Mouse (Mus musculus) forebrain, embryonic 10.5 days (tissue): ENCODE data around the gene Arf1. TPM values are rescaled to one million over a fixed set of nuclear protein-coding genes. Genes with fewer than 3 reads are reported as not detected.
A peak's percentile ranks its signal among the peaks of the same experiment; 100 is the strongest.

Experiments used
- DNase-seq: peaks from one replicate; pipeline ENCODE4 v3.0.0-alpha.2; 2017; ENCODE audit warnings: low spot score; ENCODE audit errors: extremely low spot score
- H3K27ac ChIP-seq: fragments of 300-500 bp; sonication (generic); 2 replicates; pipeline ENCODE4 v1.5.1; 2016; ENCODE audit warnings: mild to moderate bottlenecking
- H3K27me3 ChIP-seq: fragments of 300-500 bp; sonication (generic); 2 replicates; pipeline ENCODE4 v1.6.1; 2016; ENCODE audit warnings: mild to moderate bottlenecking; ENCODE audit not compliant: poor library complexity, severe bottlenecking
- H3K36me3 ChIP-seq: fragments of 300-500 bp; sonication (generic); replicated peaks from 2 replicates; pipeline ENCODE4 v1.6.1; 2016; ENCODE audit warnings: mild to moderate bottlenecking, moderate library complexity
- H3K4me1 ChIP-seq: fragments of 300-500 bp; sonication (generic); 2 replicates; pipeline ENCODE4 v1.6.1; 2016
- H3K4me3 ChIP-seq: fragments of 300-500 bp; sonication (generic); 2 replicates; pipeline ENCODE4 v1.5.1; 2016; ENCODE audit warnings: mild to moderate bottlenecking, moderate library complexity
- H3K9me3 ChIP-seq: fragments of 300-500 bp; sonication (generic); 2 replicates; pipeline ENCODE4 v1.6.1; 2016; ENCODE audit warnings: mild to moderate bottlenecking, moderate library complexity
- whole genome bisulfite sequencing: fragments of 180-500 bp; shearing (Covaris S2); methylation state at CpG from one replicate; pipeline ENCODE4 v1.1.7; 2016; 5-methylcytosine and 5-hydroxymethylcytosine counted together
- polyA plus RNA-seq: library from polyadenylated mRNA; unstranded; fragments of >200 nt; fragmentation: Nextera tagmentation; extraction: Ambion mirVana; gene quantifications from 2 replicates; pipeline ENCODE4 v1.2.1, GENCODE M21; 2016

Gene Arf1
- polyA plus RNA-seq = 613 and 629 TPM in 2 replicates

DNA sequence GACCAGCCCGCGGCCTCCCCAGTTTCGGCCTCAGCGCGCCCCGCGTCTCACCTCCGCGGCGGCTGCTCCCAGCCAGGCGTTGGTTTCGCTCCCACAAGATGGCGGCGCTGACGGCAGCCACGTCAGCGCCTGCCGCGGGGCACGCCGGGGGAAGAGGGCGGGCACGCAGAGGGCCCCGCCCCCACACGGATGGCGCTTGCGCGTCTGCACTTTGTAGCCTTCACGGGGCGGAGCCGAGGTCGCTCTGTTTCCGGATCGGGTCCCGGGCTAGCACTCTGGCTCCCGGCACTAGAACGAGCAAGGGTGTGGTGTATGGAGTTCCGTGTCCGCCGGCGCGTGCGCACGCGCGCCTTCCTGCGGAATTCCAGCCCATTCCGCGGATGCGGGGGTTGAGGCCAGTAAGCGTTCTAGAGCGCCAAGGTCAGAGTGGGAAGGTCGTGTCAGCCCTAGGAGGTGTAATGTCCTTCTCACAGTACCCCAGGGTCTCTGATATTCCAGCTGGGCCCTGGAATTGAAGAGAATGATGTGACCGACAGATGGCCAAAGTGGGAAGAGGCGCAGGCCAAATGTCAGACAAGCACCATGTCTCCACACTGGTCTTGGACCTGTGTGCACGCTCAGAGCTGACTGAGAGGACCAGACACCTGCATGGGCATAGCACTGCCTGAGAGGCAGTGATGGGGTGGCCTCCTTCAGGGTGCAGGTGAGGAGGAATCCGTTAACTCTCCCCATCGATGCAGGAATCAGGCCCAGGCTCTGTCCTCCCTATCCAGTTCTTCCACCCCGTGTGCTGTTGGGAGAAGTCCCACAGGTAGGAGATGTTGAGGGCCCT, at the start of gene Arf1:
Gene Arf1, minus strand, starts transcription at position 149 of the 832 bp plus-strand sequence.
- 5% methylated on average over 59 of the region's 59 CpGs for WGBS
- Histone ChIP-seq H3K4me3 (peak within 1 kb of the TSS; percentile 99), H3K9me3 (no peaks in the 10 kb centered on the region), H3K27me3 (no peaks in the 10 kb centered on the region), H3K4me1 (peaks cover 48% of the 10 kb centered on the region), H3K36me3 (peaks cover 17% of the 10 kb centered on the region), H3K27ac (peak within 1 kb of the TSS; percentile 98)
- DNase-seq = peak; percentile 93

DNA sequence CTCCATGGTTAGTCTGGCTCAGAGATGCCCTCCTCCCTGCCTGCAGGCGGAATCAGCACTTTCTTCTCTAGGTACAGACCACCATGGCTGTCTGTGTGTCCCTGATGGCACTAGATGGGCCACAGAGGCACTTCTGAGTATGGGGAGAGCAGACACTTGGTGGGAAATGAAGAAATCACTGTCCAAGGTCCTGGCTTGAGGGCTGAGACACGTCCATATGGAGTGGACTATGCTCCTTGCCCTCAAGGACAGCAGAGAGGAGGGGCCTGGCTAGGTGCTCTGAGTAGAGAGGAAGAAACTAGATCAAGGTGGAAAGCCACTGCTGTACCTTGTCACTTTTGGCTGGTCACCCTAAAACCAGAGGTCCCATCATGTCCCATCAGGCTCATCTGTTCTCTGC, 48.8 kb upstream of the Arf1 start:
- WGBS = 41% methylated on average over 2 of the region's 2 CpGs
- no peak for DNase-seq

GRCm38 (mm10) chr11:59274184-59274583, 46.1 kb upstream of the Arf1 start:
- DNase-seq = no peak
- Histone ChIP-seq H3K36me3 (peaks cover 9% of the 10 kb centered on the region), H3K27me3 (peaks cover 73% of the 10 kb centered on the region), H3K4me3 (no peak overlapping the region), H3K4me1 (peaks cover 9% of the 10 kb centered on the region), H3K9me3 (peaks cover 5% of the 10 kb centered on the region; the same call in 1 of the 2 replicates), H3K27ac (no peak overlapping the region)
- 76% methylated on average over 3 of the region's 3 CpGs for WGBS

More for the DNA sequence above, 48.8 kb upstream of the Arf1 start:
- Histone ChIP-seq H3K27me3 (peaks cover 81% of the 10 kb centered on the region), H3K4me3 (no peak overlapping the region), H3K27ac (no peak overlapping the region), H3K4me1 (peaks cover 9% of the 10 kb centered on the region), H3K9me3 (no peaks in the 10 kb centered on the region), H3K36me3 (peaks cover 4% of the 10 kb centered on the region)

GRCm38 (mm10) chr11:59266727-59267126, 38.7 kb upstream of the Arf1 start:
- peaks cover 17% of the 10 kb centered on the region for H3K9me3 ChIP-seq
- 23% methylated on average over 6 of the region's 6 CpGs for WGBS
- peaks cover 7% of the 10 kb centered on the region; the same call in 1 of the 2 replicates for H3K36me3 ChIP-seq
- no peak overlapping the region for H3K4me3 ChIP-seq
- no peak for DNase-seq
- H3K4me1 ChIP-seq = peaks cover 43% of the 10 kb centered on the region
- peaks cover 91% of the 10 kb centered on the region for H3K27me3 ChIP-seq
- peak overlapping the region; percentile 72 for H3K27ac ChIP-seq

- H3K9me3 ChIP-seq = peaks cover 17% of the 10 kb centered on the region
- peaks cover 43% of the 10 kb centered on the region for H3K4me1 ChIP-seq
- WGBS = 61% methylated on average over 8 of the region's 8 CpGs
- H3K27ac ChIP-seq = peak overlapping the region; percentile 83
- H3K36me3 ChIP-seq = peaks cover 7% of the 10 kb centered on the region; the same call in 1 of the 2 replicates
- DNase-seq = no peak
- H3K27me3 ChIP-seq = peaks cover 98% of the 10 kb centered on the region
- peak overlapping the region; percentile 56; the same call in 1 of the 2 replicates for H3K4me3 ChIP-seq
Observed at GRCm38 (mm10) chr11:59265154-59265813, 37.2 kb upstream of the Arf1 start.

GRCm38 (mm10) chr11:59264593-59264992, 36.5 kb upstream of the Arf1 start:
- DNase-seq = peak; percentile 57
- peaks cover 16% of the 10 kb centered on the region for H3K9me3 ChIP-seq
- peak overlapping the region; percentile 83 for H3K27ac ChIP-seq
- peaks cover 6% of the 10 kb centered on the region; the same call in 1 of the 2 replicates for H3K36me3 ChIP-seq
- peak overlapping the region; percentile 56 for H3K4me3 ChIP-seq
- WGBS = 2% methylated on average over 8 of the region's 8 CpGs
- peaks cover 98% of the 10 kb centered on the region for H3K27me3 ChIP-seq
- peaks cover 43% of the 10 kb centered on the region for H3K4me1 ChIP-seq

DNA sequence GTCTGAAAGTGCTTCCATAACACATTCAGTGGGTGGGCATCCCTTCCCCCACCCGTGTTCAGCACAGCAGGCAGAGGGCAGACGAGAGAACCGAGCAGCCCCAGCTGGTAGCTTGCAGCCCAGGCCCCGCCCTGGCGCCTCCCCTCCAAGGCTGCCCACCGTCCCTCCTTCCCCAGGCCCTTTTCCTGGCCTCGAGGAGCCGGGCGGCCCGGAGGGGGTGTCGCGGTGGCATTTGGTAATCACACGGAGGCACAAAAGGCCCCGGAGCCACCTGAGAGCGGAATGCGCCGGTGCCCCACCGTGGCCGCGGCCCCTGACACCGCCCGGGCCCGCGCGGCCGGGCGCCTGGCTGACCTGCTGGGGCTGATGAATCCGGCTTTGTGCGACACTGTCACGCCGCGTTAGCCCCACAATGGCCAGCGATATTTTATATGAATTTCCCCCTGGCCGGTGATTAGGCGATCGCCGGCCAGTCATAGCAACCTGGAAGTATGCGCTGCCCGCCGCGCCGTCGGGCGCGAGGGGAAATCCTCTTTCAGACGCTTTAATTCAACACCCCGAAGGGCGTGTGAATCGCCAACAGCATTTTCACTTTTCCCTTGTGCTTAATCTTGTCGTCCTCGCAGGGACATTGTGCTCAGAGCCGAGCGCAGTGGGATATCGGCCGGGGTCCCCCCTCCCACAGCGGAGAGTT, 35.9 kb upstream of the Arf1 start:
- H3K4me1 ChIP-seq = peaks cover 43% of the 10 kb centered on the region
- peaks cover 92% of the 10 kb centered on the region for H3K27me3 ChIP-seq
- DNase-seq = peak; percentile 70
- H3K36me3 ChIP-seq = 0 out of 2 replicates have a peak, but pooled peaks cover under 1% of the 10 kb centered on the region
- H3K27ac ChIP-seq = peak overlapping the region; percentile 83
- peaks cover 10% of the 10 kb centered on the region for H3K9me3 ChIP-seq
- H3K4me3 ChIP-seq = peak overlapping the region; percentile 56
- WGBS = under 1% methylated on average over 56 of the region's 56 CpGs

DNA sequence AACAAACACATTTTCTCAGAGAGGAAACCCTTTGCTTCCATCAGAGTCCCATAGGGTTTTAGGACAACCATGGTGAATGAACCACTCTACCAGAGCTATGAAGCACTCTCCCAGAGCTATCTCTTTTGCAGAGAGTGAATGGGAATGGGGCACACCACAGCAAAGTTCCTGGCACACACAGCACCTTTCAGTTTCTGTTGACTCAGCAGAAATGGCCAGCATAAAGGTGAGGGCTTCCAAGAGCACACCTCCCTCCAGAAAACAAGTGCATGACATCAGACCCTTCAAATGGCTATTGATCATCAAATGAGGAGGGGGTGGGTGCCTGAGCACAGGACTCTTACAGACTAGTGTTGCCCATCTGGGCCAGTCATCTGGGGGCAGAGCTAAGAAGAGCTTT, 34.2 kb upstream of the Arf1 start:
- H3K27me3 ChIP-seq = peaks cover 76% of the 10 kb centered on the region
- H3K4me1 ChIP-seq = peaks cover 43% of the 10 kb centered on the region
- no peak for DNase-seq
- H3K4me3 ChIP-seq = no peak overlapping the region
- no peaks in the 10 kb centered on the region for H3K9me3 ChIP-seq
- H3K27ac ChIP-seq = no peak overlapping the region
- no peaks in the 10 kb centered on the region for H3K36me3 ChIP-seq

- no peaks in the 10 kb centered on the region for H3K9me3 ChIP-seq
- H3K27me3 ChIP-seq = peaks cover 72% of the 10 kb centered on the region
- H3K36me3 ChIP-seq = no peaks in the 10 kb centered on the region
- no peak for DNase-seq
- WGBS = 85% methylated on average over 10 of the region's 10 CpGs
- peaks cover 30% of the 10 kb centered on the region for H3K4me1 ChIP-seq
- no peak overlapping the region for H3K4me3 ChIP-seq
- 0 out of 2 replicates have a peak overlapping the region, but pooled peaks have one; percentile 36 for H3K27ac ChIP-seq
Observed at GRCm38 (mm10) chr11:59260706-59261493, 32.8 kb upstream of the Arf1 start.

DNA sequence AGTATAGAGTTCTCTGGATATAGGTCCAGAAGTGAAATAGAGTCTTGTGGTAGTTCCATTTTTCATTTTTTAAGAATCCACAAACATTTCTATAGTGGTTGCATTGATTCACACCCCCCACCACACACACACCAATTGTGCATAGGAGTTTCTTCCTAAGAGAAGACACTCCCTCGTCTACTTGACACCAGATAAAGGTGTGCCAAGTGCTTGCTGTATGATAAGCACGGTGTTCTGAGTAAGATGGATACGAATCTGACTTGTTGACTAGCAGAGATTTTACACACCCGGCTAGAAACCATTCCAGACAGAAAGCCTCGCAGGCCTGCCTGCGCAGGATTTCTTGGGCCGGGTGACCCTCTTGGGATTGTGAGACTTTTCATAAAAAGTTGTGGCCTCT, 31.6 kb upstream of the Arf1 start:
- H3K27ac ChIP-seq = no peak overlapping the region
- peaks cover 71% of the 10 kb centered on the region for H3K27me3 ChIP-seq
- no peak for DNase-seq
- H3K36me3 ChIP-seq = no peaks in the 10 kb centered on the region
- no peak overlapping the region for H3K4me3 ChIP-seq
- no peaks in the 10 kb centered on the region for H3K9me3 ChIP-seq
- peaks cover 17% of the 10 kb centered on the region for H3K4me1 ChIP-seq
- 89% methylated on average over 7 of the region's 7 CpGs for WGBS

DNA sequence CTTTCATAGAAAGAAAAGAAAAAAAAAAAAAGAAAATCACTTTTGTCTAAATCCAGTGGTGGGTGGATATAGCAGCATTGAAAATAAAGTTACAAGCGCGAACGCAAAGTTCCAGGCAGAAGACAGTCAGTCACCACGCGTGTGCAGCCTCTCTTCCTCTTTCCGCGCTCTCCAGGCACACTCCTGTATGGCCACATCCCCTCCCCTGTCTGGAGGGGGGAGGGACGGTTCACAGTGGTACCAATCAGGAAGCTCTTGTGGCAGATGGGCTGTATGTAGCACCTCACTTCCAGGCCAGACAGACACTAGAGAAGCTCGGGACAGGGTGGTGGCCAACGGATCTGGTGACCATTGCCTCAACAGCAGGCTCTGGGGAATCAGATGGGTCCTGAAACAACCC, 20.0 kb upstream of the Arf1 start:
- no peak for DNase-seq
- Histone ChIP-seq H3K36me3 (peaks cover 7% of the 10 kb centered on the region), H3K27ac (no peak overlapping the region), H3K9me3 (peaks cover 4% of the 10 kb centered on the region; the same call in 1 of the 2 replicates), H3K27me3 (peaks cover 67% of the 10 kb centered on the region), H3K4me3 (no peak overlapping the region), H3K4me1 (0 out of 2 replicates have a peak, but pooled peaks cover 3% of the 10 kb centered on the region)
- WGBS = 78% methylated on average over 10 of the region's 10 CpGs

DNA sequence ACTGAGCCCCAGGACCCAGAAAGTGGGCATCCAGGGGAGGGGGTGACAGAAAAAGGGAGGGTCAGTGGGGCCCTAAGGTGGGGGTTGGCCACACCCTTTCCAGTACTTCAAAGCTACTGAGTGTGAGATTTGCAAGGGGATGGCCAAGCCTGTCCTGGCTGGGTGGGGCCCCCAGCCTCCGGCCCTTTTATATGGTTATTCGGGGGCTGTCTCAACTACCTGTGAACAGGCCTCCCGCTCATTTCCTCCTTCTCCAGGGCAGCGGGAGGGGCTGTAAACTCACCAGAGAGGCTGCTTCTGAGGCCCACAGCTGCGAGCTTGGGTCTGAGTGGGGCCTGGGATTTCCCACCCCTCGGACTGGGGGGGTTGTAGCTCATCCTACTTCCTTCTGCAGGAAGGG, 15.8 kb upstream of the Arf1 start:
- Histone ChIP-seq H3K27ac (no peak overlapping the region), H3K4me3 (no peak overlapping the region), H3K4me1 (peaks cover 21% of the 10 kb centered on the region), H3K27me3 (peaks cover 72% of the 10 kb centered on the region), H3K36me3 (no peaks in the 10 kb centered on the region), H3K9me3 (no peaks in the 10 kb centered on the region)
- DNase-seq = no peak
- 53% methylated on average over 6 of the region's 6 CpGs for WGBS
